Mouse (Mus musculus): ENCODE measurements at regions not wholly inside any gene's neighbourhood (a gene's known extent, or its start where the extent isn't known, plus 50 kb on each side); places are given as distances from the start of the nearest gene placed in this dataset.

DNA sequence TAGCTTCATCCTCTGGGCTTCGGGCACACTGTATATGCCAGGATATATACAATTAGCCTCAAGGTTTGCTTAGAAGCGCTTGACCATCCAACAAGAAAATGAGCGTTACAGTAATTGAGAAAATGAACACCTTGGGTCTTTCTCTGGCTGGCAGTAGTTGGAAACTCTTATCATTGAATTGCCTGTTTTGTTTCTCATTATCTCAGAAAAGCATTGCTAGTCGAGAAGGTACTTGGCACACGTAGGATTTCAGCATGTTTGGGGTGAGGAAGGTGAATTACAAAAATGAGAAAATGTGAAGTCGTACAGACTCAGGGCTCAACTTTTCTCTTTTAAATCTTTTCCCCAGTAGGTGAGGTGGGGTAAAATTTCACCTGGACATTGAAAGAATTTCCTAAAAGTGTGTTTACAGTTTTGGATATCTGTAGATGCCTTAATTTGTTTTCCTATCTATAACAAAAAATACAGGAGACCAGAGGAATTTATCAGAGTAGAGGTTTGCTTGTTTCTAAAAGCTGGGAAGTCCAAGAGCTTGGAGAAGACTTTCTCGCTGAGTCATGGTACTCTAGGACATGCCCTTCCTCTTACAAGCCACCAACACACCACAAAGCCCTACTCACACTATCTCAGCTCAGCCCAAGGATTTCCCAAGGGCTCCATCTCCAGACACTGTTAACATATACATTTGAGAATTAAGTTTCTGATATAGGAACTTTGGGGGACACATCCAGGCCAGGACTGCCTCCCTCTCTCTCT, 124.3 kb upstream of the Dmrta1 start:
- TF ChIP-seq CTCF (IDR thresholded peaks at IDR 0.05; ENCODE audit: low read depth, low read length) (no peak), POLR2A (IDR thresholded peaks at IDR 0.05; ENCODE audit: extremely low read depth, insufficient read depth, low read length) (no peak)

Measured in liver, adult 2 months (tissue).